Mouse (Mus musculus): ENCODE results near the gene Gja10.

The Gja10 gene

DNA sequence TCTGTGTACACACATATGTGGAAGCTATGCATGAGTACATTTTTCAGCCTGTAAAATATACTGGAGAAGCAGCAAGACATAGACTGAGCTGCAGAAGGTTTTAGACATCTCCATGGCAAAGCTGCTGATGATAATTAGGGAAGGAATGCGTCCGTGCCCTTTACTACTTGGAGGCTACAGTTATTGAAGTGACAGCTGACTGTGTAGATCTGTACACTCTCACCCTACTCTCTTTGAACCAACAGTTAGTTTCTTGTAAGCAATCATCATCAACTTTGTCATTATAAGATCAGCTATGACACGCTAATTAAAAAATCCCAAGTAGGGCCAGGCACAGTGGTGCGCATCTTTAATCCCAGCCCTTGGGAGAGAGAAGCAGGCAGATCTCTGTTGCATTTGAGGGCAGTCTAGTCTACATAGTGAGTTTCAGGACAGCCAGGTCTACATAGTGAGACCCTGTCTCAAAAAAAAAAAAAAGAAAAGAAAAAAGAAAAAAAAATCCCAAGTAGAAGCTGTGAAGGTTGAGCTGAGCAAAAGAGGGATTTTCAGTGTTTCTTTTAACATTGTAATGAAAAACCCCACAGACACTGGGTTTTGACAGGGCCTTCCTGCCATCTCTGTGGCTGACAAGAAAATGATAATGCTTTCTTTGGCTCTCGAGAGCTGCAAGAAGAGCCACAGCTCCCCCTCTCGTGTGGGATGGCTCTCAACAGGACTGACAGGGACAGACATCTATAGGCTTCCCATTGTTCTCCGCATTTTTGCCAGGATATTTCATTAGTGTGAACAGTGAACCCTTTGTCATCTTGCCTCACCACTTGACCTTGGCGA is 41.6 kb downstream of the Gja10 start:
- DNase-seq (ENCODE audit: low spot score) = peak; percentile 64

DNA sequence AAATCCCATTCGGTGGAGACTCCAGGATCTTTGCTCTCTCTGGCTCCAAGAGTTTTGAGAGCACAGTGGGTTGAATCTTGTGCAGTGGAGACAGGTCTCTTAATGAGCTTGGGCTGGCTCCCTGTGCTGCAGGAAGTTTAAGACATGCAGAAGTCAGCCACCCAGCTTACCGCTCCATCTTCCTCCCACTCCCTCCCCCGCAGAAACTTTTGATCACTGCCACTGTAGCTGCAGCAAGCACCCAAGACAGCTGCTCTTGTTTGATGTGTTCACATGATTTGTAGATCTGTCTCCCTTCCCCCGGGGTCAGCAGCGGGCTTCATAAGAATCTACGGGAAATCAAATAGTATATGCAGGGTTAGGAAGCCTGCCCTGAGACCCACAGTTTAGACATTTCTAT is 42.3 kb downstream of the Gja10 start:
- DNase-seq (ENCODE audit: low spot score) = peak; percentile 65

DNA sequence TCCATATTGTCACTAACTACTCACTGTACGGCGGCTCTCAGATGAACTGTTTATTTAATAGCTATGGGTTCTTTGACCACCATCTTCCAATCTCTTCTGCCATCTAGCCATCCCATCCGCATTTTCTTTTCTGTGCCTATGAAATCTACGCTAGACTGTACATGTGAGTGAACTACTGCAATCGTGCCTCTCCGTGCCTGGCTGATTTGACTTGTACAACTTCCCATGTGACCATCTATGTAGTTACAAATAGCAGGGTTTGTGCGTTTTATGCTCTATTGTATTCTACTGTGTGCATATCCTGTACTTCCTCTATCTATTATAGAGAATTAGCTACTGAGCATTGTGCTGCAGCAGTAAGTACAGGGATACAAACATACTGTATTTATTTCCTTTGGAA is 47.1 kb downstream of the Gja10 start:
- DNase-seq (ENCODE audit: low spot score) = no peak

DNA sequence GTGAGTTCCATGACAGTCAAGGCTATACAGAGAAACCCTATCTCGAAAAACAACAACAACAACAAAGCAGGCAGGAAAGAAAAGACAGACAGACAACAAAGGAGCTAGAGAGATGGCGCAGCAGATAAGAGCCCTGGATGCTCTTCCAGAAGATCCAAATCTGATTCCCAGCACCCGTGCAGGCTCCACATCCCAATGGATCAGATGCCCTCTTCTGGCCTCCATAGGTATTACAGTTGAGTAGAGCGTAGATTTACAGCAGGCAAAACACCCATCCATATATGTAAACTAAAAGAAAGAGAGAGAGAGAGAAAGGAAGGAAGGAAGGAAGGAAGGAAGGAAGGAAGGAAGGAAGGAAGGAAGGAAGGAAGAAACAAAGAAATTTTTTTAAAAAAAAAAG is 51.2 kb downstream of the Gja10 start:
- peak; percentile 79 for DNase-seq (ENCODE audit: low spot score)

DNA sequence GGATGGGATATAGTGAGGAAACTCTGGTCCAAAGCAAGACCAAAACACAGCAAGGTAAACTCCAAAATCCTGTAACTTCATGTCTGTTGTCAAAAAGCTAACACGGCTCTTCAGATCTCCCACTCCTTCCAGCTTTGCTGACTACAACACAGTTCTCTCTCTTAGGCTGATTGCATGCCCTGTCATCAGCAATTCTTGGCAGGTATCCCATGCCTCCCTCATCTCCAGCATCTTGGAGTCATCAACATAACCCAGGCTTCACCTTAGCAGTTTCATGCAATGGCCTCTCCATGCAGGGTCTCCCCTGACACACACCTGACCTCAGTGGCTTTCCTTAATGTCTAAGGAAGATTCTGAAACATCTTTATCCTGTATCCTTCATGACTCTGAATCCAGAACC is 53.4 kb downstream of the Gja10 start:
- no peak for DNase-seq (ENCODE audit: low spot score)
